Mouse (Mus musculus) forebrain, embryonic 11.5 days (tissue): ENCODE results near the gene Scaf4. TPM values are rescaled to one million over a fixed set of nuclear protein-coding genes. Genes with fewer than 3 reads are reported as not detected.

Source experiments
- ATAC-seq: fragments of 200-750 bp; cut with Nextera tagmentation; replicated peaks from 2 replicates; pipeline ENCODE4 v1.8.0; 2017; ENCODE audit warnings: moderate TSS enrichment; ENCODE audit not compliant: low FRiP score
- DNase-seq: peaks from one replicate; pipeline ENCODE4 v3.0.0-alpha.2; 2017; ENCODE audit warnings: low spot score
- H3K27ac ChIP-seq: fragments of 300-500 bp; sonication (generic); 2 replicates; pipeline ENCODE4 v1.5.1; 2014; ENCODE audit warnings: low read depth, low read length
- H3K27me3 ChIP-seq: fragments of 300-500 bp; sonication (generic); 2 replicates; pipeline ENCODE4 v1.6.1; 2014; ENCODE audit warnings: mild to moderate bottlenecking, low read length, mixed read lengths; ENCODE audit not compliant: control insufficient read depth, insufficient read depth
- H3K36me3 ChIP-seq: fragments of 300-500 bp; sonication (generic); 2 replicates; pipeline ENCODE4 v1.6.1; 2014; ENCODE audit warnings: mild to moderate bottlenecking, low read length, moderate library complexity, mixed read lengths; ENCODE audit not compliant: control insufficient read depth, insufficient read depth
- H3K4me1 ChIP-seq: fragments of 300-500 bp; sonication (generic); replicated peaks from 2 replicates; pipeline ENCODE4 v1.6.1; 2014; ENCODE audit warnings: low read length, mixed read lengths; ENCODE audit not compliant: control insufficient read depth, insufficient read depth
- H3K4me2 ChIP-seq: fragments of 300-500 bp; sonication (generic); 2 replicates; pipeline ENCODE4 v1.6.1; 2014; ENCODE audit warnings: low read depth, mild to moderate bottlenecking, low read length, moderate library complexity, mixed read lengths; ENCODE audit not compliant: severe bottlenecking
- H3K4me3 ChIP-seq: fragments of 300-500 bp; sonication (generic); 2 replicates; pipeline ENCODE4 v1.5.1; 2014; ENCODE audit warnings: low read depth, low read length
- H3K9ac ChIP-seq: fragments of 300-500 bp; sonication (generic); 2 replicates; pipeline ENCODE4 v1.6.1; 2014; ENCODE audit warnings: low read length
- H3K9me3 ChIP-seq: fragments of 300-500 bp; sonication (generic); 2 replicates; pipeline ENCODE4 v1.6.1; 2016; ENCODE audit warnings: low read length, mixed read lengths; ENCODE audit not compliant: control insufficient read depth
- WGBS: fragments of 180-500 bp; shearing (Covaris S2); extraction: QIAGEN DNeasy Blood & Tissue Kit; methylation state at CpG from one replicate; pipeline ENCODE4 v1.1.7; 2014; 5-methylcytosine and 5-hydroxymethylcytosine counted together
- polyA plus RNA-seq: library from polyadenylated mRNA; unstranded; fragments of >200 nt; fragmentation: Nextera tagmentation; extraction: Ambion mirVana; gene quantifications from 2 replicates; pipeline ENCODE4 v1.2.1, GENCODE M21; 2014

Gene Scaf4
- polyA plus RNA-seq, 1 experiment from 2014 or later = 43.0 TPM

- no peak overlapping the region for H3K27ac ChIP-seq
- no peak overlapping the region for H3K4me3 ChIP-seq
- no peak overlapping the region for H3K4me2 ChIP-seq
- H3K9me3 ChIP-seq = no peaks in the 10 kb centered on the region
- no peaks in the 10 kb centered on the region for H3K27me3 ChIP-seq
- 89% methylated on average over 8 of the region's 8 CpGs for WGBS
- H3K36me3 ChIP-seq = no peaks in the 10 kb centered on the region
- ATAC-seq (no peak), DNase-seq (no peak)
- no peaks in the 10 kb centered on the region for H3K4me1 ChIP-seq
- no peak overlapping the region for H3K9ac ChIP-seq
These were observed 72.5 kb downstream of the Scaf4 start for GRCm38 (mm10) chr16:90211767-90212166.

GRCm38 (mm10) chr16:90210717-90211116, 73.6 kb downstream of the Scaf4 start:
- WGBS = 92% methylated on average over 10 of the region's 10 CpGs
- H3K9me3 ChIP-seq = no peaks in the 10 kb centered on the region
- no peaks in the 10 kb centered on the region for H3K27me3 ChIP-seq
- no peak overlapping the region for H3K4me3 ChIP-seq
- ATAC-seq (no peak), DNase-seq (no peak)
- no peak overlapping the region for H3K9ac ChIP-seq
- no peaks in the 10 kb centered on the region for H3K4me1 ChIP-seq
- H3K27ac ChIP-seq = no peak overlapping the region
- no peak overlapping the region for H3K4me2 ChIP-seq
- H3K36me3 ChIP-seq = no peaks in the 10 kb centered on the region

- no peak overlapping the region for H3K27ac ChIP-seq
- no peak overlapping the region for H3K9ac ChIP-seq
- 74% methylated on average over 3 of the region's 3 CpGs for WGBS
- H3K4me1 ChIP-seq = no peaks in the 10 kb centered on the region
- no peak for ATAC-seq
- DNase-seq = no peak
- no peak overlapping the region for H3K4me2 ChIP-seq
- no peaks in the 10 kb centered on the region for H3K9me3 ChIP-seq
- no peaks in the 10 kb centered on the region for H3K36me3 ChIP-seq
- no peak overlapping the region for H3K4me3 ChIP-seq
- no peaks in the 10 kb centered on the region for H3K27me3 ChIP-seq
These were observed 75.3 kb downstream of the Scaf4 start for GRCm38 (mm10) chr16:90208996-90209395.

- Histone ChIP-seq H3K27ac (no peak overlapping the region), H3K4me2 (no peak overlapping the region), H3K27me3 (no peaks in the 10 kb centered on the region), H3K4me1 (no peaks in the 10 kb centered on the region), H3K36me3 (no peaks in the 10 kb centered on the region), H3K4me3 (no peak overlapping the region), H3K9ac (no peak overlapping the region), H3K9me3 (no peaks in the 10 kb centered on the region)
- 91% methylated on average over 2 of the region's 2 CpGs for WGBS
- DNase-seq (no peak), ATAC-seq (no peak)
These were observed 79.4 kb downstream of the Scaf4 start for GRCm38 (mm10) chr16:90204868-90205267.

GRCm38 (mm10) chr16:90203226-90203962, 80.9 kb downstream of the Scaf4 start:
- no peaks in the 10 kb centered on the region for H3K36me3 ChIP-seq
- H3K9me3 ChIP-seq = no peaks in the 10 kb centered on the region
- H3K9ac ChIP-seq = no peak overlapping the region
- H3K4me3 ChIP-seq = no peak overlapping the region
- WGBS = 79% methylated on average over 6 of the region's 6 CpGs
- no peak overlapping the region for H3K4me2 ChIP-seq
- no peaks in the 10 kb centered on the region for H3K27me3 ChIP-seq
- DNase-seq (no peak), ATAC-seq (no peak)
- H3K4me1 ChIP-seq = no peaks in the 10 kb centered on the region
- H3K27ac ChIP-seq = no peak overlapping the region

- 78% methylated on average over 19 of the region's 19 CpGs for WGBS
These were observed 82.2 kb downstream of the Scaf4 start for GRCm38 (mm10) chr16:90202140-90202539.

GRCm38 (mm10) chr16:90199174-90199573, 85.1 kb downstream of the Scaf4 start:
- H3K9me3 ChIP-seq = no peaks in the 10 kb centered on the region
- no peak overlapping the region for H3K4me2 ChIP-seq
- ATAC-seq (no peak), DNase-seq (no peak)
- WGBS = 89% methylated on average over 10 of the region's 10 CpGs
- no peak overlapping the region for H3K27ac ChIP-seq
- H3K4me1 ChIP-seq = no peaks in the 10 kb centered on the region
- H3K4me3 ChIP-seq = no peak overlapping the region
- no peaks in the 10 kb centered on the region for H3K27me3 ChIP-seq
- no peaks in the 10 kb centered on the region for H3K36me3 ChIP-seq
- H3K9ac ChIP-seq = no peak overlapping the region

More at GRCm38 (mm10) chr16:90202140-90202539, 82.2 kb downstream of the Scaf4 start:
- Histone ChIP-seq H3K4me2 (no peak overlapping the region), H3K27ac (no peak overlapping the region), H3K9ac (no peak overlapping the region), H3K36me3 (no peaks in the 10 kb centered on the region), H3K9me3 (no peaks in the 10 kb centered on the region), H3K27me3 (no peaks in the 10 kb centered on the region), H3K4me1 (no peaks in the 10 kb centered on the region), H3K4me3 (no peak overlapping the region)
- ATAC-seq (no peak), DNase-seq (no peak)

GRCm38 (mm10) chr16:90198626-90199025, 85.7 kb downstream of the Scaf4 start:
- Histone ChIP-seq H3K4me1 (no peaks in the 10 kb centered on the region), H3K9me3 (no peaks in the 10 kb centered on the region), H3K4me3 (no peak overlapping the region), H3K36me3 (no peaks in the 10 kb centered on the region), H3K4me2 (no peak overlapping the region), H3K27ac (no peak overlapping the region), H3K9ac (no peak overlapping the region), H3K27me3 (no peaks in the 10 kb centered on the region)
- WGBS = 91% methylated on average over 6 of the region's 6 CpGs
- ATAC-seq = no peak
- no peak for DNase-seq

GRCm38 (mm10) chr16:90197337-90197973, 86.8 kb downstream of the Scaf4 start:
- H3K9ac ChIP-seq = peak overlapping the region; percentile 18; the same call in 1 of the 2 replicates
- H3K27ac ChIP-seq = no peak overlapping the region
- peak; percentile 85 for DNase-seq
- 2% methylated on average over 22 of the region's 22 CpGs for WGBS
- H3K4me1 ChIP-seq = no peaks in the 10 kb centered on the region
- ATAC-seq = peak; percentile 92
- peak overlapping the region; percentile 61 for H3K4me2 ChIP-seq
- no peaks in the 10 kb centered on the region for H3K27me3 ChIP-seq
- H3K4me3 ChIP-seq = peak overlapping the region; percentile 25
- H3K36me3 ChIP-seq = no peaks in the 10 kb centered on the region
- no peaks in the 10 kb centered on the region for H3K9me3 ChIP-seq
